Mouse (Mus musculus) embryonic facial prominence, embryonic 13.5 days (tissue): Measurements from ENCODE around the gene 2010005H15Rik. TPM values are rescaled to one million over a fixed set of nuclear protein-coding genes. Genes with fewer than 3 reads are reported as not detected.

Experiments used
- polyA plus RNA-seq: library from polyadenylated mRNA; unstranded; fragments of >200 nt; fragmentation: Nextera tagmentation; extraction: Ambion mirVana; gene quantifications from 2 replicates; pipeline ENCODE4 v1.2.1, GENCODE M21; 2015

The 2010005H15Rik gene
- polyA plus RNA-seq, 1 experiment from 2014 or later = 0.35 TPM

Other genes starting within 250 kb of the 2010005H15Rik start
- 38.9 and 39.9 TPM in 2 replicates for gene Kpna1, start 242.7 kb upstream of the 2010005H15Rik start, polyA plus RNA-seq
- 14.0 and 14.9 TPM in 2 replicates for gene Wdr5b, start 180.3 kb upstream of the 2010005H15Rik start, polyA plus RNA-seq
- 445 and 482 TPM in 2 replicates for gene Fam162a, start 149.9 kb upstream of the 2010005H15Rik start, polyA plus RNA-seq
- gene Ccdc58, start 149.8 kb upstream of the 2010005H15Rik start, polyA plus RNA-seq = 96.1 and 114 TPM in 2 replicates
- gene Csta1, start 90.2 kb upstream of the 2010005H15Rik start, polyA plus RNA-seq = 0.55 TPM in 1 of 2 replicates, not detected in the other
- 1.0 TPM in 1 of 2 replicates, not detected in the other for gene Stfa2l1, start 64.7 kb upstream of the 2010005H15Rik start, polyA plus RNA-seq
- 0.80 and 1.3 TPM in 2 replicates for gene Gm5483, start 37.3 kb upstream of the 2010005H15Rik start, polyA plus RNA-seq
- gene Gm5416, start 11.1 kb upstream of the 2010005H15Rik start, polyA plus RNA-seq = not detected in 2 replicates
- 7.5 and 9.7 TPM in 2 replicates for gene Stfa1, start 55.5 kb downstream of the 2010005H15Rik start, polyA plus RNA-seq
- gene BC117090, start 112.9 kb downstream of the 2010005H15Rik start, polyA plus RNA-seq = not detected in 2 replicates
- 18.0 and 39.7 TPM in 2 replicates for gene BC100530, start 146.3 kb downstream of the 2010005H15Rik start, polyA plus RNA-seq
- gene Stfa2, start 187.0 kb downstream of the 2010005H15Rik start, polyA plus RNA-seq = 1.1 TPM in 1 of 2 replicates, not detected in the other
- gene Stfa3, start 233.9 kb downstream of the 2010005H15Rik start, polyA plus RNA-seq = 4.9 and 10.5 TPM in 2 replicates